Mouse (Mus musculus) lung, embryonic 16.5 days (tissue): ENCODE measurements around the gene Cwf19l1. TPM values are rescaled to one million over a fixed set of nuclear protein-coding genes. Genes with fewer than 3 reads are reported as not detected.
"Not testable (repeated sequence)": the region's sequence is repeated elsewhere in the genome, so short reads cannot be mapped to it uniquely, and the experiment has no call there.

Source experiments
- ATAC-seq: fragments of 200-750 bp; cut with Nextera tagmentation; 2 replicates; pipeline ENCODE4 v1.8.0; 2017; ENCODE audit warnings: low read depth, mild to moderate bottlenecking, moderate library complexity
- H3K27ac ChIP-seq: fragments of 300-500 bp; sonication (generic); 2 replicates; pipeline ENCODE4 v1.5.1; 2014; ENCODE audit warnings: mild to moderate bottlenecking, control low read depth, low read length
- H3K27me3 ChIP-seq: fragments of 300-500 bp; sonication (generic); 2 replicates; pipeline ENCODE4 v1.6.1; 2014; ENCODE audit warnings: low read depth, low read length, mixed read lengths; ENCODE audit not compliant: control insufficient read depth, insufficient read depth
- H3K36me3 ChIP-seq: fragments of 300-500 bp; sonication (generic); 2 replicates; pipeline ENCODE4 v1.6.1; 2014; ENCODE audit warnings: low read length; ENCODE audit not compliant: control insufficient read depth, insufficient read depth
- H3K4me1 ChIP-seq: fragments of 300-500 bp; sonication (generic); replicated peaks from 2 replicates; pipeline ENCODE4 v1.6.1; 2014; ENCODE audit warnings: low read length, mixed read lengths; ENCODE audit not compliant: control insufficient read depth, insufficient read depth
- H3K4me2 ChIP-seq: fragments of 300-500 bp; sonication (generic); 2 replicates; pipeline ENCODE4 v1.6.1; 2014; ENCODE audit warnings: low read depth, low read length, control low read depth
- H3K4me3 ChIP-seq: fragments of 300-500 bp; sonication (generic); 2 replicates; pipeline ENCODE4 v1.5.1; 2014; ENCODE audit warnings: mild to moderate bottlenecking, low read length, control low read depth
- H3K9ac ChIP-seq: fragments of 300-500 bp; sonication (generic); 2 replicates; pipeline ENCODE4 v1.6.1; 2014; ENCODE audit warnings: low read length, control low read depth
- H3K9me3 ChIP-seq: fragments of 300-500 bp; sonication (generic); 2 replicates; pipeline ENCODE4 v1.6.1; 2016; ENCODE audit warnings: low read length; ENCODE audit not compliant: control insufficient read depth
- WGBS: fragments of 180-500 bp; shearing (Covaris S2); extraction: QIAGEN DNeasy Blood & Tissue Kit; methylation state at CpG from one replicate; pipeline ENCODE4 v1.1.7; 2014; 5-methylcytosine and 5-hydroxymethylcytosine counted together
- polyA plus RNA-seq: library from polyadenylated mRNA; unstranded; fragments of >200 nt; fragmentation: Nextera tagmentation; extraction: Ambion mirVana; gene quantifications from 2 replicates; pipeline ENCODE4 v1.2.1, GENCODE M21; 2015

The Cwf19l1 gene
- polyA plus RNA-seq, 1 experiment from 2014 or later, result 31.8 TPM

DNA sequence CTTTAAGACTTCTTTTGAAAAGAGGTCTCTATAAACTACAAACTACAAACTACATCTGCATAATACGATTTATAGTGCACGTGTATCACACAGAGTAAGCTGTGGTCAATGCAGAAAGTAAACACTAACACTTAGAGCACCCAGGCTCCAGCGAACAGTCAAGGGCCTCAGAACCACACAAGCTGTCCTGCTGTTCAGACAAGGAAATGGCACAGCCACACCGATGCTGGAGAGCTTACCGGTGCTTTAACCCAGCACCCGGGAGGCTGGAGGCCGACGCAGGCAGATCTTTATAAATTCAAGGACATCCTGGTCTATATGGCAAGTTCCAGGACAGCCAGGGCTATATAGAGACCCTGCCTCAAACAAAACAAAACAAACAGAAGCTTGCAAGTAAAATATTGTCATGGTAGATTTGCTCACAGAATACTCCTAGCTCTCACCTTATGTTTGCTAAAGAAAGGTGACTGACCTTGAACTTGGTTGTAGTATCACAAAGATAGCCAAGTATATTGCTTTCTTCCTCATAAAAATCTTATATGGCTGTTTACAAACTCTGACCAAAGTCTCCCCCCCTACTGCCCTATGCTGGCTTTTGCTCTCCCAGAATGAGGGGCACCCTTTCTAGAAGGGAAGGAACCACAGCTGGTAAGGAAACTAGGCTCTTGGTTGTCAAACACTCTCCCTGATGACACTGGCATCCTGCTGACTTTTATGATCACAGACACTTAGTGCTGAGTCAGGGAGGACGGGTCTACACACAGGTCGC lies 7.8 kb downstream of the Cwf19l1 start:
- Histone ChIP-seq H3K4me2 (no peak overlapping the region), H3K4me1 (no peaks in the 10 kb centered on the region), H3K36me3 (peaks cover 33% of the 10 kb centered on the region), H3K27ac (no peak overlapping the region), H3K27me3 (no peaks in the 10 kb centered on the region), H3K9ac (no peak overlapping the region), H3K9me3 (no peaks in the 10 kb centered on the region), H3K4me3 (no peak overlapping the region)
- 92% methylated on average over 10 of the region's 10 CpGs for WGBS
- no peak for ATAC-seq

DNA sequence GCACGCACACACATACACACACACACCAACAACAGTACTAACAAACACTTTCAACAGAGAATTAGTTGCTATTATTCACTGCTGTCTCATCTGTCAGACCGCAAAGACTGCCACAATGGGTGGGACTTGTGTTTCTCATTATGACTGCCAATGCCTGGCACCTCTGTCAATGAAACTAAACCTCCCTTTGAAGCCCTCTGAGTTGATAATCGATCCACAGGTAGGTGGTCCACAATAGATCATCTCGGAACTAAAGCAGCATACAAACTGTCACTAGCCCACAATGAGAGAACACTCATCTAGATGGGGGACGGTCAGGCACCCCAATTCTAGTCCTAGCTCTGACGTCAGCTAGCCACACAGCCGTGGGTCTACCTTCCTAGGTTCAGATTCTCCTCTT lies 14.5 kb downstream of the Cwf19l1 start:
- no peaks in the 10 kb centered on the region for H3K9me3 ChIP-seq
- no peaks in the 10 kb centered on the region for H3K4me1 ChIP-seq
- no peak for ATAC-seq
- 93% methylated on average over 7 of the region's 7 CpGs for WGBS
- no peaks in the 10 kb centered on the region for H3K27me3 ChIP-seq
- H3K4me3 ChIP-seq, result no peak overlapping the region
- H3K4me2 ChIP-seq, result no peak overlapping the region
- H3K36me3 ChIP-seq, result peaks cover 30% of the 10 kb centered on the region
- H3K27ac ChIP-seq, result no peak overlapping the region
- H3K9ac ChIP-seq, result no peak overlapping the region

DNA sequence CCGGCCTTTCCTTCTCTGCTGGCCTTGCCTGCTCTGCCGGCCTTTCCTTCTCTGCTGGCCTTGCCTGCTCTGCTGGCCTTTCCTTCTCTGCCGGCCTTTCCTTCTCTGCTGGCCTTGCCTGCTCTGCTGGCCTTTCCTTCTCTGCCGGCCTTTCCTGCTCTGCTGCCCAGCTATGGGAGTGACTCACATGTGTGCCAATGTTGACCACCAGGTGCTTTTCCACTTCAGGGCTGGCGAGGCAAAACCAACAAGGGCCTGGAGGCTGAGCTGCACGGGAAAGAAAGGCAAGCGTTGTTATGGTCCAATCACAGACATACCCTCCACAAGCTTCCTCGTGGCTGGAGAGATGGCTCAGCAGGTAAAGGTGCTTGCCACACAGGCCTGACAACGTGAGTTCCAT lies 15.0 kb downstream of the Cwf19l1 start:
- H3K9me3 ChIP-seq, H3K27me3 ChIP-seq, ATAC-seq, H3K27ac ChIP-seq, H3K4me1 ChIP-seq, H3K4me2 ChIP-seq, H3K9ac ChIP-seq, H3K4me3 ChIP-seq: not testable (repeated sequence)
- peaks cover 30% of the 10 kb centered on the region for H3K36me3 ChIP-seq
- 94% methylated on average over 7 of the region's 9 CpGs for WGBS

DNA sequence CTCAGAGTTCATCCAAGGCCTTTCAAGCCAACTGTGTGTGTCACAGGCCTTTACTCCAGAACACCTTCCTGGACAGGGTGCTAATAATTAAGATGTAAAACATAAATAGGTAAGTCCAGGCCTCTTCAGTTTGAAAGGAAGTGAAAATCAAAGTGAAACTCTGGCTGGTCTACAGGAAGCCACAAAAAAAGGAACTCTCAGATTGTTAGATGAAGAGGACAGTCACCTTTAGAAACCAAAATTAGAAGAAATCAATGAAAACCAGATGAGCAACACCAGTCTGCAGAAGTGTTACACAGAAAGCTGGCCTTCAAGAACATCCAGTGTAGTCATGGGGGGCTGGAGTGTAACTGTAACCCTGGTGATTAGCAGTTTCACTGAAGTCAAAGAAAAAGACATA lies 17.9 kb downstream of the Cwf19l1 start:
- Histone ChIP-seq H3K27me3 (no peaks in the 10 kb centered on the region), H3K4me1 (no peaks in the 10 kb centered on the region), H3K9ac (no peak overlapping the region), H3K9me3 (no peaks in the 10 kb centered on the region), H3K4me3 (no peak overlapping the region), H3K27ac (no peak overlapping the region), H3K36me3 (peaks cover 37% of the 10 kb centered on the region), H3K4me2 (no peak overlapping the region)
- ATAC-seq, result no peak

DNA sequence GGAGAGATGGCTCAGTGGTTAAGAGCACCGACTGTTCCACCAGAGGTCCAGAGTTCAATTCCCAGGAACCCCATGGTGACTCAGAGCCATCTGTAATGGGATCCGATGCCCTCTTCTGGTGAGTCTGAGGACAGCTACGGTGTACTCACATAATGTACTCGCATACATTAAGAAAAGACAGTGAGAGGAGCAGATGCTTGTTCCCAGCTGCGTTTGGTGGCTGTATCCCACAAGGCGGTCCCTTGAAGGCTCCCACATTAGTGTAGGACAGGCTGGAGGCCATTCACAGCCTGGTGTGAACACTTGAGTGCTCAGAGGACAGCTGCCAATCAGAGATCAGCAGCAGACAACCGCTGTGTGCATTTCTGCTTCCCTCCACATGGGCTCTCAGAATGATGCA lies 24.0 kb downstream of the Cwf19l1 start:
- WGBS, result 66% methylated on average over 7 of the region's 7 CpGs
- no peaks in the 10 kb centered on the region for H3K27me3 ChIP-seq
- H3K9ac ChIP-seq, result no peak overlapping the region
- H3K4me2 ChIP-seq, result no peak overlapping the region
- no peak overlapping the region for H3K4me3 ChIP-seq
- H3K9me3 ChIP-seq, result no peaks in the 10 kb centered on the region
- peaks cover 32% of the 10 kb centered on the region for H3K36me3 ChIP-seq
- no peak overlapping the region for H3K27ac ChIP-seq
- no peak for ATAC-seq
- H3K4me1 ChIP-seq, result peaks cover 4% of the 10 kb centered on the region

DNA sequence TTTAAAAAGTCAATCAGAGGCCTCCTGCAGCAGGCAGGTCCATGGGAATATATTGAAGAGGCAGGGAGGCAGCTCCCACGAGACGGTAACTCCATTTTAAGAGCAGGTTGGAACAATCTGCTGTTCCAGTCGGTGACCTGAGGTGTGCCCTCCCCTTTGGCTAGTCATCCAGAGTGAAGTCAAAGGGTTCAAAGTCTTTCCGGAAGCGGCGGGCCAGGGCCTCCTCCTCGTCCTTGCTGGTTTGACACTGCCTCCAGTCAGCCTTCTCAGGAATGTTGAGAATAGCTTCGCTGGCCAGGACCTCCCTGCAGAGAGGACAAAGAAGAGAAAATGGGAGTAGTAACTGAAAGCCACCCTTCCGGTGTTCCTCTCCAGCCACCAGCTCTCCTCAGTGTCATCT lies 25.3 kb downstream of the Cwf19l1 start:
- no peak for ATAC-seq
- no peak overlapping the region for H3K4me2 ChIP-seq
- H3K27me3 ChIP-seq, result no peaks in the 10 kb centered on the region
- no peak overlapping the region for H3K4me3 ChIP-seq
- no peaks in the 10 kb centered on the region for H3K9me3 ChIP-seq
- WGBS, result 89% methylated on average over 9 of the region's 9 CpGs
- H3K27ac ChIP-seq, result no peak overlapping the region
- H3K36me3 ChIP-seq, result peaks cover 32% of the 10 kb centered on the region
- peaks cover 7% of the 10 kb centered on the region for H3K4me1 ChIP-seq
- H3K9ac ChIP-seq, result no peak overlapping the region

DNA sequence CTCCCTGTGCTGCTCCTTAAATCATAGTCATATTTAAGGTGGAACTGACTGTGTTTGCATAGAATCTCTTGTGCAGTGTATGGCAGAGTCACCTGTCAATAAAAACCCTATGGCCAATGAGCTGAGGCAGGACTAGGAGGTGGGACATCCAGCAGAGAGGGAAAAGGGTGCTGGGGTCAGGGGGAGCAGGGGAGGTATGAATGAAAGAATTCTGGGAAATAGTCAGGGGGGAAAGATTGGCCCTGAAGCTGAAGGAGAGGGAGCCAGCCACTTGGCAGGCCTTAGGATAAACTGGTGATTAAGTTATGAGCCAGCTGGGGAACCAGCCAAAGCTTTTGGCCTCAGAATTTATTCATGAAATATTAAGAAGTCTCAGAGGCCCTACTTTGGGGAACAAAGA lies 26.7 kb downstream of the Cwf19l1 start:
- Histone ChIP-seq H3K9me3 (no peaks in the 10 kb centered on the region), H3K9ac (no peak overlapping the region), H3K36me3 (peaks cover 26% of the 10 kb centered on the region), H3K27ac (no peak overlapping the region), H3K4me1 (peaks cover 7% of the 10 kb centered on the region), H3K27me3 (no peaks in the 10 kb centered on the region), H3K4me3 (no peak overlapping the region), H3K4me2 (no peak overlapping the region)
- no peak for ATAC-seq

DNA sequence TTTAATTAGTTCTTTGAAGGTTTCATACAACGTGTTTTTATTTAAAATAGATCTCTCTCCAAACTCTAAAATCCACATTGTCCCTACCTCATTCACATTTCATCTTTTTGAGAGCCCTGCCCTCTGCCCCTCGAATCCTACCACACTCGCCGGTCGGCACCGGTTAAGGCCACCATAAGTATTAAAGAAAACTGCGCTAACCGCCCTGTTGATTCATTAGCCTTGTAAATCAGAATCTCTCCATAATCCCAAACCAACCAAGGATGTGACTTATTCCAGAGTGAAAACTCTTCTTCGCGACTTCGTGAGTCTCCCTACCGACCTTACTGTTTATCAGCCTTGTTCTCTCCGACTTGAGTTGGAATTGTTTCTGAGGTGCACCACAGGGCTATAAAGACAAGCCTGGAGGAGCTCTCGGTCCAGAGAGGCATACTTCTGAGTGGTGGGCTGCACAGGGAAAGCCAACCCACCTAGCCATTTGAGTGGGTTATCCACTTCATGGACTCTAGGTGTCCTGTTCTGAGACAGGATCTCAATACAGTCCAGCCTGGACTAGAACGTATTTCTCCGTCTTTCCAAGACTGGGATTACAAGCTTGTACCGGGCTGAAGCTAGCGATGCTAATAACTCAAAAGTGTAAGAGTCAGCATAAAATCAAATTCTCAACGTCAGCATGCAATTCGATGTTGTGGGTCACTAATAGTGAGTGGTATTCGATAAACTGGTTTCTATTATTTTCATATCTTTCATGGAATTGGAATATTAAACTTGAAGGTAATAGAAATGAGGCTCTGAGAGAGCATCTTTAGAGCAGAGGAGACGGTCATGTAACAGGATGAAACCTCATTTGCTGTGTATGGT lies 27.8 kb downstream of the Cwf19l1 start:
- H3K27ac ChIP-seq, result peak overlapping the region; percentile 15
- WGBS, result 30% methylated on average over 22 of the region's 22 CpGs

DNA sequence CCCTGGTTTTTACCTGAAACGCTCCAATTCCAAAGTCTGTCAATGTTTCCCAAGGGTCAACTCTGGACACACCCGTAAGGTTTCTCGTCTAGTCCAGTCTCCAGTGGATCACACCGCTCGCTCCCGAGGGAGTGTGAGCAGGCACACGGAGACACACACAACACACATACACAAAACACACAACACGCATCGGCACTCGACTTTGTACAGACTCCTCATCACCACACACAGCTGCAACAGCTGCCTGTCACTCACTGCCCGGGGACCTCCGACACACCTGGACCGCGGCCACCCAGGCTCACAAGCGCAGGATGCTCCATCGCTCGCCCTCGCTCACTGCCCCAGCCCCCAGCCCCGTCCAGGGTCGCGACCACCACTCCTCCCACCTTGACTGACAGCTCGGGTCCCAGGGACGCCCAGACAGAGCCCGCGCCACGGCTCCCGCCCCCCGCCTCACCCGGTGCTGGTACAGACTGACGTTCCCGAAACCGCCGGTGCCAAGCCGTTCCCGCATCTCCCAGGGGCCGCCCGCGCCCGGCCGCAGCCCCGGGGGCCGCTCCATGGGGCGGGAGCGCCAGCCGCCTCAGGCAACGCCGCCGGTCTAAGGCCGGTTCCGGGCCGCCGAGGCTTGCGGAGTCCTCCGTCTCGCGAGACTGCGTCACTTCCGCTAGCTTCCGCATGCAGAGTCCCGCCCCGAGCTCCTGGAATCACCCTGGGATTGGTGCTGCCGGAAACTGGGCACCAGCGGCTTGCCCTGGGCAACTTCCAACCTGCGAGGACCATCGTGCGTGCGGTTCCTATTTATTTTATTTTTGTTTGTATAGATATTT lies 28.6 kb downstream of the Cwf19l1 start, which contains the start of gene Chuk:
Gene Chuk (minus strand): TSS at position 650 of the 830 bp plus-strand sequence.
- H3K9me3 ChIP-seq, result no peaks in the 10 kb centered on the region
- H3K4me2 ChIP-seq, result peak within 1 kb of the TSS; percentile 91
- H3K36me3 ChIP-seq, result peaks cover 7% of the 10 kb centered on the region
- under 1% methylated on average over 67 of the region's 67 CpGs for WGBS
- peak within 1 kb of the TSS; percentile 94 for H3K9ac ChIP-seq
- no peaks in the 10 kb centered on the region for H3K27me3 ChIP-seq
- ATAC-seq, result peak; percentile 99
- H3K27ac ChIP-seq, result peak within 1 kb of the TSS; percentile 15
- peak within 1 kb of the TSS; percentile 80 for H3K4me3 ChIP-seq
- H3K4me1 ChIP-seq, result peaks cover 7% of the 10 kb centered on the region

More for the DNA sequence above, 27.8 kb downstream of the Cwf19l1 start:
- Histone ChIP-seq H3K9me3 (no peaks in the 10 kb centered on the region), H3K36me3 (peaks cover 15% of the 10 kb centered on the region), H3K4me3 (peak overlapping the region; percentile 80), H3K9ac (peak overlapping the region; percentile 94), H3K4me1 (peaks cover 7% of the 10 kb centered on the region), H3K4me2 (peak overlapping the region; percentile 86), H3K27me3 (no peaks in the 10 kb centered on the region)
- peak; percentile 10; the same call in 1 of the 2 replicates for ATAC-seq
